25 mouse cellular contexts compared by ENCODE assay signal in genomic region chr4:139488325-139488724, GRCm38 (mm10). TPM values are rescaled to one million over a fixed set of nuclear protein-coding genes. Genes with fewer than 3 reads are reported as not detected.
DNase-seq lines count a peak whose midpoint lies in the region; ATAC-seq lines count a peak whose summit lies in the region.
"Had no signal": no experiment of that assay in that cellular context is flagged by ENCODE, and none has a peak within 500 bp of the region (broad histone marks: within the 10 kb centered on the region; RNA-seq: fewer than 3 reads in every experiment).

No protein-coding gene starts in this region.

- H3K27me3 ChIP-seq in midbrain, embryonic 13.5 days, result no peaks in the 10 kb centered on the region
- H3K27me3 ChIP-seq: embryonic facial prominence, embryonic 12.5 days; embryonic facial prominence, embryonic 15.5 days; heart, embryonic 12.5 days; heart, embryonic 15.5 days; hindbrain, embryonic 13.5 days; intestine, embryonic 15.5 days had no signal

- H3K36me3 ChIP-seq in midbrain, embryonic 13.5 days, result peaks cover 88% of the 10 kb centered on the region

- 94% methylated on average over 5 of the region's 5 CpGs for WGBS in midbrain, embryonic 13.5 days

- no peaks in the 10 kb centered on the region for H3K4me1 ChIP-seq in midbrain, embryonic 13.5 days (replicated peaks)
- H3K4me1 ChIP-seq: embryonic facial prominence, embryonic 15.5 days; intestine, embryonic 15.5 days had no signal

- H3K4me2 ChIP-seq in midbrain, embryonic 13.5 days (replicated peaks), result no peak overlapping the region
- H3K4me2 ChIP-seq: embryonic facial prominence, embryonic 12.5 days; embryonic facial prominence, embryonic 15.5 days; heart, embryonic 12.5 days; heart, embryonic 15.5 days; hindbrain, embryonic 13.5 days; intestine, embryonic 15.5 days had no signal

- H3K4me3 ChIP-seq in midbrain, embryonic 13.5 days (replicated peaks), result no peak overlapping the region
- H3K4me3 ChIP-seq: embryonic facial prominence, embryonic 12.5 days; embryonic facial prominence, embryonic 15.5 days; heart, embryonic 12.5 days; heart, embryonic 15.5 days; hindbrain, embryonic 10.5 days; hindbrain, embryonic 13.5 days; intestine, embryonic 15.5 days had no signal

- peak; percentile 12 for DNase-seq in cerebellum, adult 9-11 months
- DNase-seq in cerebellum, adult 18-20 months, result no peak
- DNase-seq in ES-CJ7 (ENCODE audit: low read depth, low spot score), result peak; percentile 44
- DNase-seq in R1 (ENCODE audit: low read depth, low spot score), result peak; percentile 46
- no peak for DNase-seq in left cerebral cortex, adult 8-10 months (ENCODE audit: low spot score in 2 of 2)
- DNase-seq: adrenal gland, postnatal 14 days; cerebellum, adult 11 months; cerebellum, postnatal 14 days; forebrain, postnatal 0 days; gastrocnemius, postnatal 25 days; heart, adult 18-20 months; heart, postnatal 10 days; heart, postnatal 36 days; kidney, adult 11 months had no signal

- no peak overlapping the region for H3K27ac ChIP-seq in midbrain, embryonic 13.5 days
- H3K27ac ChIP-seq: embryonic facial prominence, embryonic 12.5 days; embryonic facial prominence, embryonic 15.5 days; heart, embryonic 15.5 days; hindbrain, embryonic 10.5 days; hindbrain, embryonic 13.5 days; intestine, embryonic 15.5 days had no signal

- no peak overlapping the region for H3K9ac ChIP-seq in midbrain, embryonic 13.5 days (replicated peaks)
- H3K9ac ChIP-seq: embryonic facial prominence, embryonic 12.5 days; embryonic facial prominence, embryonic 15.5 days; forebrain, postnatal 0 days; heart, embryonic 12.5 days; heart, embryonic 15.5 days; hindbrain, embryonic 13.5 days; intestine, embryonic 15.5 days had no signal

- no peak for ATAC-seq in midbrain, embryonic 13.5 days
- ATAC-seq: CD4-positive, CD25-positive, alpha-beta regulatory T cell, adult 4 months; forebrain, embryonic 14.5 days; forebrain, postnatal 0 days; hindbrain, embryonic 16.5 days; intestine, embryonic 15.5 days had no signal

- no peaks in the 10 kb centered on the region for H3K9me3 ChIP-seq in midbrain, embryonic 13.5 days
- H3K9me3 ChIP-seq: embryonic facial prominence, embryonic 12.5 days; embryonic facial prominence, embryonic 15.5 days; heart, embryonic 12.5 days; heart, embryonic 15.5 days; hindbrain, embryonic 10.5 days; hindbrain, embryonic 13.5 days; intestine, embryonic 15.5 days had no signal

RNA-seq across cellular contexts. Expression of gene Iffo2, which starts 42.0 kb away (rescaled TPM):
- polyA plus RNA-seq in midbrain, embryonic 13.5 days (2015; fragmentation: Nextera tagmentation; extraction: Ambion mirVana), result 4.4 and 4.6 TPM in 2 replicates
- 10 to 100 TPM; 18.1 to 19.8 (median 18.5) TPM for total RNA-seq in left cerebral cortex, adult 8-10 months (2022)

Comparison
In these comparisons a context has a peak if more than half of its experiments do, and no peak if none do; other contexts are left out.
1. DNase-seq: peak in cerebellum, adult 9-11 months (single experiment), ES-CJ7 (single experiment) and R1 (single experiment); none in cerebellum, adult 18-20 months (0 of 2) and left cerebral cortex, adult 8-10 months (0 of 2).